Mouse (Mus musculus) heart, adult 2 months (tissue): Measurements from ENCODE around the gene Smco3.

Experiments used
- CTCF ChIP-seq: fragments of 200-600 bp; IDR thresholded peaks from 2 replicates; pipeline ENCODE4 v1.8.1; 2022; ENCODE audit warnings: antibody characterized with exemption, mild to moderate bottlenecking, moderate library complexity
- POLR2A ChIP-seq: fragments of 200-500 bp; IDR thresholded peaks from 2 replicates; pipeline ENCODE4 v1.6.1; 2011; ENCODE audit warnings: mild to moderate bottlenecking, low read depth, low read length, control low read depth; ENCODE audit not compliant: insufficient read depth

DNA sequence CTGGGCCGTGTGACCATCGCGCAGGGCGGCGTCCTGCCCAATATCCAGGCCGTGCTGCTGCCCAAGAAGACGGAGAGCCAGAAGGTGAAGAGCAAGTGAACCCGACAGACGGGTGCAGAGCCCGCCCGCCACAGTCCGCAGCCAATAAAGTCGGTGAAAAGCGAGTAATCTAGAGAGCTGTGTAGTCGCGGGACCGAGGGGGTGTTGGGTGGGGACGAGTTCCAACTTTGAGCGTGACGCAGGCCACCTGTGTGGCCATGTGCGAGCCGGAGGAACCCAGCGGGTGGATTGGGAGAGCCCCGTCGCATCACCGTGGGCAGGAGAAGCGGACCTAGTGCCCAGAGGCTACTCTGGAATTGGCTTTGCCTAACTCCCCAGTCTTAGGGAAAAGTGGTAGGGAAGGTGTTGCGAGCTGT, 26.6 kb downstream of the Smco3 start:
- no peak for TF ChIP-seq CTCF
- TF ChIP-seq POLR2A: no peak
